Mouse (Mus musculus): Measurements from ENCODE around the gene Clcn7. TPM values are rescaled to one million over a fixed set of nuclear protein-coding genes. Genes with fewer than 3 reads are reported as not detected.
"Not testable (repeated sequence)": the region's sequence is repeated elsewhere in the genome, so short reads cannot be mapped to it uniquely, and the experiment has no call there.

Clcn7 gene
- polyA plus RNA-seq, 1 experiment from 2014 or later, result 16.6 TPM

DNA sequence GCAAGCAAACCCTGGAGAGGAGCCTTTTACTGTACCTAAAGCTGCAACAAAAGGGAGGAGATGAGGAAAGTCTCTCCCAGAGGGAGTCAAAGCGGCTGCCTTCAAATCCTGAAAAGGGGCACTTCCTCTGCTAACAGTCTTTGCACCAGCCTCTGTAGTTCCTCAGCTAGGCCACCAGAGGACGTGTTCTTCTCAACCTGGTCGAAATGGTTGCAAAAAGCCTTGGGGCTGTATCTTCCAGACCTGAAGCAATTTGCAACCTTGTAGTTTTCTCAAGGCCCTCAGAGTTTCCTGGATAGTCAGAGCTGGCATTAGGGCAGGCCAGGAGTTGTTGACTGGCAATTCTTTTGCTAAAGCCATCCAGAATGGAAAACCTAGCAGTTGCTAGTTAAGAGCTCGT lies 15.9 kb upstream of the Clcn7 start:
- H3K9me3 ChIP-seq (ENCODE audit: control insufficient read depth, low read length), result no peaks in the 10 kb centered on the region
- peak; percentile 5 for DNase-seq (ENCODE audit: low spot score)

DNA sequence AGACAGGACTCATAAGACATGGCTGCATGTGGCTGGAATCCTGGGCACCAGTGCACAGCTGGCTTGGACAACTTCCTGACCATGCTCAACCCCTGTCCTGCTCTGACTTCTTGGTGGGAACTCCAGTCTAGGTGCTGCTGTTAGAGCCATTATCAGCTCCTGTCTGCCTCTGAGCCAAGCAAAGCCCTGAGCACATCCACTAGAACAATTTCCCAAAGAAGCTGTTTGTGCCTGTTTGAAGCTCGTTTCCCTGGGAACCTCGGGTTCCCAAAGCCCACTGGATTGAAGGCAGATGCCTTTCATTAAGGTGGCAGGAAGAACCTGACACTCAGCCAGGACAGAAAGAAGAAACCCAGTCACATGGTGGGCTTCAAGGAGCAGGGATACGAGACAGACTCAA lies 12.8 kb upstream of the Clcn7 start, which contains the start of gene Ptx4:
Gene Ptx4 (plus strand): TSS at position 355 of the 400 bp plus-strand sequence.
- Histone ChIP-seq H3K4me2 (replicated peaks; ENCODE audit: low read depth, low read length) (no peak within 1 kb of the TSS), H3K4me3 (ENCODE audit: low read depth, low read length) (no peak within 1 kb of the TSS), H3K36me3 (ENCODE audit: control insufficient read depth, insufficient read depth, low read length) (no peaks in the 10 kb centered on the region), H3K27ac (ENCODE audit: low read depth, low read length) (no peak within 1 kb of the TSS), H3K9me3 (ENCODE audit: control insufficient read depth, low read length) (no peaks in the 10 kb centered on the region), H3K4me1 (replicated peaks; ENCODE audit: control insufficient read depth, insufficient read depth, low read length) (no peaks in the 10 kb centered on the region), H3K27me3 (ENCODE audit: control insufficient read depth, insufficient read depth, low read length) (0 out of 2 replicates have a peak, but pooled peaks cover 2% of the 10 kb centered on the region), H3K9ac (ENCODE audit: low read depth, low read length) (no peak within 1 kb of the TSS)
- DNase-seq (ENCODE audit: low spot score) (no peak), ATAC-seq (ENCODE audit: low FRiP score) (no peak)
- WGBS, result 45% methylated on average over 3 of the region's 3 CpGs

More for the DNA sequence above, 15.9 kb upstream of the Clcn7 start:
- 0 out of 2 replicates have a peak, but pooled peaks cover 2% of the 10 kb centered on the region for H3K27me3 ChIP-seq (ENCODE audit: control insufficient read depth, insufficient read depth, low read length)
- H3K27ac ChIP-seq (ENCODE audit: low read depth, low read length), result no peak overlapping the region
- H3K4me1 ChIP-seq (replicated peaks; ENCODE audit: control insufficient read depth, insufficient read depth, low read length), result 0 out of 2 replicates have a peak, but pooled peaks cover 3% of the 10 kb centered on the region
- H3K36me3 ChIP-seq (ENCODE audit: control insufficient read depth, insufficient read depth, low read length), result no peaks in the 10 kb centered on the region
- H3K9ac ChIP-seq (ENCODE audit: low read depth, low read length), result no peak overlapping the region
- H3K4me3 ChIP-seq (ENCODE audit: low read depth, low read length), result no peak overlapping the region
- 38% methylated on average over 4 of the region's 4 CpGs for WGBS
- no peak for ATAC-seq (ENCODE audit: low FRiP score)
- no peak overlapping the region for H3K4me2 ChIP-seq (replicated peaks; ENCODE audit: low read depth, low read length)

DNA sequence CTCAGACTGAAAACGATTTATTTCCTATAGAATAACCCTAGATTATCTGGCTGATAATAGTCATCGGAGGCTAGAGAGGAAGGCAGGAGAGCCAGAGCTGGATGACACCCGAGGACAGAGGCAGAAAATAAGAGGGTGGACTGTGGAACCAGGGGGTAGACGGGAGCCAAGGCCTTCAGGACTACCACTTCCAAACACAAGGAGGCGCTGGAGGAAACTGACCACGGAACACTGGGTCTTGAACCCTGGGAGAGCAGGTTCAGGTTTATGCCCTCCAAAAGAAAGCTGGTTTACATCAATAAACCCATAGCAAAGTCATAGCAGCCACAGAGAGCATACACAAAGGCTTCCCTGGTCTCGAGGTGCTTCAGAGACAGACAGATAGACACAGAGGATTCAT lies 9.2 kb upstream of the Clcn7 start:
- Histone ChIP-seq H3K9ac (ENCODE audit: low read depth, low read length) (no peak overlapping the region), H3K4me1 (replicated peaks; ENCODE audit: control insufficient read depth, insufficient read depth, low read length) (no peaks in the 10 kb centered on the region), H3K9me3 (ENCODE audit: control insufficient read depth, low read length) (no peaks in the 10 kb centered on the region), H3K27ac (ENCODE audit: low read depth, low read length) (no peak overlapping the region), H3K27me3 (ENCODE audit: control insufficient read depth, insufficient read depth, low read length) (0 out of 2 replicates have a peak, but pooled peaks cover 2% of the 10 kb centered on the region), H3K4me3 (ENCODE audit: low read depth, low read length) (no peak overlapping the region), H3K4me2 (replicated peaks; ENCODE audit: low read depth, low read length) (no peak overlapping the region), H3K36me3 (ENCODE audit: control insufficient read depth, insufficient read depth, low read length) (no peaks in the 10 kb centered on the region)
- WGBS, result 31% methylated on average over 7 of the region's 7 CpGs
- no peak for ATAC-seq (ENCODE audit: low FRiP score)
- DNase-seq (ENCODE audit: low spot score), result peak; percentile 26

DNA sequence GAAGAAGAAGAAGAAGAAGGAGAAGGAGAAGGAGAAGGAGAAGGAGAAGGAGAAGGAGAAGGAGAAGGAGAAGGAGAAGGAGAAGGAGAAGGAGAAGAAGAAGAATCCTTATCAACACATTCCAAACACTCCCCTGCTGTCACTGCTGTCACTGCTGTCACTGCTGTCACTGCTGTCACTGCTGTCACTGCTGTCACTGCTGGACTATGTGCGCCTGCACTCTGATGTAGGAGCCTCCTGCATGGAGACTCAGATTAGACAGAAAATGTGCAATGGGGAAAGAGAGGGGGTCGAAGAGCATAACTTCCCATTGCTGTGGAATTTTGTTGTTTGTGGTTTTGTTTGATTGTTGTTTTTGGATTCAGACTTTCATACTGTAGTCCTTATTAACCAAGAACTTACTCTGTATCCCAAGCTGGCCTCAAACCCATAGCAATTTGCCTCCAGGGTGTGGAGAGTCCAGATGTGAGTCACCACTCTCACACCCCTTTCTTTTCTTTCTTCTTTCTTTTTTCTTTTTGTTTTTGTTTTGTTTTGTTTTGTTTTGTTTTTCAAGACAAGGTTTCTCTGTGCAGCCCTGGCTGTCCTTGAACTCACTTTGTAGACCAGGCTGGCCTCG lies 7.6 kb upstream of the Clcn7 start:
- H3K27me3 ChIP-seq (ENCODE audit: control insufficient read depth, insufficient read depth, low read length); H3K4me3 ChIP-seq (ENCODE audit: low read depth, low read length); H3K4me1 ChIP-seq (replicated peaks; ENCODE audit: control insufficient read depth, insufficient read depth, low read length); H3K36me3 ChIP-seq (ENCODE audit: control insufficient read depth, insufficient read depth, low read length); ATAC-seq (ENCODE audit: low FRiP score); H3K9me3 ChIP-seq (ENCODE audit: control insufficient read depth, low read length); H3K27ac ChIP-seq (ENCODE audit: low read depth, low read length); H3K9ac ChIP-seq (ENCODE audit: low read depth, low read length); DNase-seq (ENCODE audit: low spot score); H3K4me2 ChIP-seq (replicated peaks; ENCODE audit: low read depth, low read length): not testable (repeated sequence)
- WGBS, result 68% methylated on average over 3 of the region's 3 CpGs

DNA sequence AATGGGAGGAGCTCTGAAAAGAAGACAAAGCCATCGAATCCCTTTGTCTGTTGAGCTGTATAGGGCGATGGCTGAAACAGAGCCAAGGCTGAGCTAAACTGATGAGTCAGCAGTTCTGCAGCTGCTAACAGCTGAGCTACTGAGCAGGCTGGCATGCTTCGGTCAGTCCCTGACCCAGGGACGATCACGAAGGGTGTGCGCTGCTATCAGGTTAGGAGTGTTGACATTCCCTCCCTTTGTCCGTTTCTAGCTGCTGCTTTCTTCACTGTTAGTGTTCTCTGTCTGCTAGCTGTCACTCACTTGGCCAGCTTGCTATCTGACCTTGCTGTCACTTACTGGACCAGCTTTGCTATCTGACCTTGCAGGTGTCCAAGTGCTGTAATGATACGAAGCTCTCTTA lies 6.1 kb upstream of the Clcn7 start:
- Histone ChIP-seq H3K4me3 (ENCODE audit: low read depth, low read length) (no peak overlapping the region), H3K27me3 (ENCODE audit: control insufficient read depth, insufficient read depth, low read length) (no peaks in the 10 kb centered on the region), H3K9me3 (ENCODE audit: control insufficient read depth, low read length) (no peaks in the 10 kb centered on the region), H3K36me3 (ENCODE audit: control insufficient read depth, insufficient read depth, low read length) (no peaks in the 10 kb centered on the region), H3K27ac (ENCODE audit: low read depth, low read length) (no peak overlapping the region), H3K4me1 (replicated peaks; ENCODE audit: control insufficient read depth, insufficient read depth, low read length) (no peaks in the 10 kb centered on the region), H3K9ac (ENCODE audit: low read depth, low read length) (no peak overlapping the region), H3K4me2 (replicated peaks; ENCODE audit: low read depth, low read length) (no peak overlapping the region)
- peak; percentile 21 for DNase-seq (ENCODE audit: low spot score)
- 59% methylated on average over 8 of the region's 8 CpGs for WGBS
- no peak for ATAC-seq (ENCODE audit: low FRiP score)

DNA sequence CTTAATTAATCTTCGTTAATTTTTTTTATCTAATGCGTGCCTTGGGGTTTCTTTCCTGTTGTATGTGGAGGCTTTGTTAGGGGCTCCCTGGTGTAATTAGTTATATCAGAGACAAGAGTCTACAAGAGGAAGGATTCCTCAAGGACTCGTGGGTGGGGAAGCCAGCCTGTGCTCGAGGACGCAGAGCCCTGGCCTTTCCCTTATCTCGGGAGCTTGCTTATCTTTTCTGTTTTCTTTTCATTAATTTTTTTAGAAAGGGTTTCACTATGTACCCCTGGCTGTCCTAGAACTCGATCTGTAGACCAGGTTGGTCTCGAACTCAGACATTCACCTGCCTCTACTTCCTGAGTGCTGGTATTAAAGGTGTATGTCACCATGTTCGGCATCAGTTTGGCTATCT lies 5.5 kb upstream of the Clcn7 start:
- no peaks in the 10 kb centered on the region for H3K4me1 ChIP-seq (replicated peaks; ENCODE audit: control insufficient read depth, insufficient read depth, low read length)
- no peak overlapping the region for H3K9ac ChIP-seq (ENCODE audit: low read depth, low read length)
- H3K36me3 ChIP-seq (ENCODE audit: control insufficient read depth, insufficient read depth, low read length), result no peaks in the 10 kb centered on the region
- H3K4me2 ChIP-seq (replicated peaks; ENCODE audit: low read depth, low read length), result no peak overlapping the region
- no peak for DNase-seq (ENCODE audit: low spot score)
- ATAC-seq (ENCODE audit: low FRiP score), result no peak
- no peak overlapping the region for H3K27ac ChIP-seq (ENCODE audit: low read depth, low read length)
- H3K27me3 ChIP-seq (ENCODE audit: control insufficient read depth, insufficient read depth, low read length), result no peaks in the 10 kb centered on the region
- WGBS, result 78% methylated on average over 9 of the region's 9 CpGs
- no peak overlapping the region for H3K4me3 ChIP-seq (ENCODE audit: low read depth, low read length)
- H3K9me3 ChIP-seq (ENCODE audit: control insufficient read depth, low read length), result no peaks in the 10 kb centered on the region

DNA sequence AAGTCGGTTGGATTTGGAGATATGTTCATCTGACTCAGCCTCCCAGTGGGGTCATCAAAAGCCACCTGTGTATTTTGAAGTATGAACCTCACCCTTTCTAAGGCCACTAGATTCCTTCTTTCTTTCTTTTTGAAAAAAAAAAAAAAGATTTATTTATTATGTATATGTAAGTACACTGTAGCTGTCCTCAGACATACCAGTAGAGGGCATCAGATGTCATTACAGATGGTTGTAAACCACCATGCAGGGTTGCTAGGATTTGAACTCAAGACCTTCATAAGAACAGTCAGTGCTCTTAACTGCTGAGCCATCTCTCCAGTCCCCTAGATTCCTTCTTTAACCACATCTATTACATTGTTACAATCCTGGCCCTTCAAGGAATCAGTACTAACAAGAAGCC lies 3.1 kb upstream of the Clcn7 start:
- H3K27ac ChIP-seq (ENCODE audit: low read depth, low read length), result no peak overlapping the region

DNA sequence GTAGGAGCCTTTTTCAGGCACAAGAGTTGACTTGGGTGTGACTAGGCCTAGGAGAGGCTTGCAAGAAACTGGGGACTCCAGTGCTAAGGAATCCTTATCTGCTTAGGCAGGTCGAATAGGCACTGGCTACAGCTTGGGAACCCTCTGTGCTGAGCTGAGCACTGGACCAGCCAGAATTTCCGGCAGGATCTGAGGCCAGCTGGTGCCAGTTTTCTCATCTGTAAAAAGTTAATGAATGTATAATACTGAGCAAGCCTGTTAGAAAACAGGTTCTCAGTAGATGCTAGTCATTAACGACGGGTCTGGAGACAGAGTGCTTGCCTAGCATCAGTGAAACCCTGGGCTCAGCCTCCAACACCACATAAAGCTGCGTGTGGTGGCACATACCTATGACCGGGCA lies 2.4 kb downstream of the Clcn7 start:
- H3K9ac ChIP-seq (ENCODE audit: low read depth, low read length), result no peak overlapping the region
- H3K36me3 ChIP-seq (ENCODE audit: control insufficient read depth, insufficient read depth, low read length), result no peaks in the 10 kb centered on the region
- DNase-seq (ENCODE audit: low spot score) (no peak), ATAC-seq (ENCODE audit: low FRiP score) (no peak)
- no peak overlapping the region for H3K4me3 ChIP-seq (ENCODE audit: low read depth, low read length)
- no peaks in the 10 kb centered on the region for H3K9me3 ChIP-seq (ENCODE audit: control insufficient read depth, low read length)
- no peak overlapping the region for H3K4me2 ChIP-seq (replicated peaks; ENCODE audit: low read depth, low read length)
- H3K27ac ChIP-seq (ENCODE audit: low read depth, low read length), result no peak overlapping the region
- peaks cover 8% of the 10 kb centered on the region for H3K4me1 ChIP-seq (replicated peaks; ENCODE audit: control insufficient read depth, insufficient read depth, low read length)
- 90% methylated on average over 6 of the region's 6 CpGs for WGBS
- H3K27me3 ChIP-seq (ENCODE audit: control insufficient read depth, insufficient read depth, low read length), result no peaks in the 10 kb centered on the region

More for the DNA sequence above, 3.1 kb upstream of the Clcn7 start:
- H3K27me3 ChIP-seq (ENCODE audit: control insufficient read depth, insufficient read depth, low read length), result no peaks in the 10 kb centered on the region
- no peaks in the 10 kb centered on the region for H3K9me3 ChIP-seq (ENCODE audit: control insufficient read depth, low read length)
- H3K4me3 ChIP-seq (ENCODE audit: low read depth, low read length), result no peak overlapping the region
- 90% methylated on average over 1 of the region's 1 CpGs for WGBS
- H3K4me2 ChIP-seq (replicated peaks; ENCODE audit: low read depth, low read length), result no peak overlapping the region
- no peak for DNase-seq (ENCODE audit: low spot score)
- no peak overlapping the region for H3K9ac ChIP-seq (ENCODE audit: low read depth, low read length)
- no peaks in the 10 kb centered on the region for H3K36me3 ChIP-seq (ENCODE audit: control insufficient read depth, insufficient read depth, low read length)
- peaks cover 8% of the 10 kb centered on the region for H3K4me1 ChIP-seq (replicated peaks; ENCODE audit: control insufficient read depth, insufficient read depth, low read length)
- no peak for ATAC-seq (ENCODE audit: low FRiP score)

DNA sequence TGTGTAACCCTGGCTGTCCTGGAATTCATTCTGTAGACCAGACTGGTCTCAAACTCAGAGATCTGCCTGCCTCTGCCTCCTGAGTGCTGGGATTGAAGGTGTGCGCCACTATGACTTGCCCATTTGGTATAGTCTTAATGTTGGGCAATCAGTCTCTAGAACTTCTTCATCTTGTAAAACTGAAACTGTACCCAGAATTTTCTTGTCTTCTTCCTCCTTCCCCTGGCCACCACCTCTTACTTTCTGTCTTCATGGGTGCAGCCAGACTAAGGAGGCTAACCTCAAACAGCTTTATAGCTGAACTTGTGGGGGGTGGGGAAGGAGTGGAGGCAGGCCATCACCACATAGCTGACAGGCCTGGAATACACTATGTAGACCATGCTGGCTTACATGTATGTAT lies 5.6 kb downstream of the Clcn7 start:
- Histone ChIP-seq H3K27me3 (ENCODE audit: control insufficient read depth, insufficient read depth, low read length) (no peaks in the 10 kb centered on the region), H3K27ac (ENCODE audit: low read depth, low read length) (no peak overlapping the region), H3K9me3 (ENCODE audit: control insufficient read depth, low read length) (no peaks in the 10 kb centered on the region), H3K9ac (ENCODE audit: low read depth, low read length) (no peak overlapping the region), H3K36me3 (ENCODE audit: control insufficient read depth, insufficient read depth, low read length) (no peaks in the 10 kb centered on the region), H3K4me1 (replicated peaks; ENCODE audit: control insufficient read depth, insufficient read depth, low read length) (peaks cover 8% of the 10 kb centered on the region), H3K4me2 (replicated peaks; ENCODE audit: low read depth, low read length) (no peak overlapping the region), H3K4me3 (ENCODE audit: low read depth, low read length) (no peak overlapping the region)
- ATAC-seq (ENCODE audit: low FRiP score) (no peak), DNase-seq (ENCODE audit: low spot score) (no peak)
- WGBS, result 100% methylated on average over 1 of the region's 1 CpGs
